Mouse (Mus musculus) heart, adult 2 months (tissue): ENCODE measurements around the gene Elmo1. TPM values are rescaled to one million over a fixed set of nuclear protein-coding genes. Genes with fewer than 3 reads are reported as not detected.

Source experiments
- DNase-seq, 2 experiments: peaks; one replicate each; pipeline ENCODE4 v3.0.0; 2021
- H3K27ac ChIP-seq: fragments of 200-600 bp; 2 replicates; pipeline ENCODE4 v1.8.1; 2022
- H3K27me3 ChIP-seq: fragments of 200-500 bp; 2 replicates; pipeline ENCODE4 v1.6.1; 2012; ENCODE audit warnings: mild to moderate bottlenecking, low read length, inconsistent platforms, mixed read lengths; ENCODE audit not compliant: control insufficient read depth, insufficient read depth
- H3K36me3 ChIP-seq: fragments of 200-500 bp; 2 replicates; pipeline ENCODE4 v1.6.1; 2012; ENCODE audit warnings: low read length, inconsistent platforms; ENCODE audit not compliant: control insufficient read depth, insufficient read depth
- H3K4me1 ChIP-seq: fragments of 200-500 bp; 2 replicates; pipeline ENCODE4 v1.6.1; 2011; ENCODE audit warnings: low read length; ENCODE audit not compliant: control insufficient read depth, insufficient read depth
- H3K4me3 ChIP-seq: fragments of 200-600 bp; 2 replicates; pipeline ENCODE4 v1.8.1; 2022
- H3K79me2 ChIP-seq: fragments of 200-500 bp; replicated peaks from 2 replicates; pipeline ENCODE4 v1.6.1; 2012; ENCODE audit warnings: mild to moderate bottlenecking, inconsistent platforms, low read length, moderate library complexity, mixed read lengths; ENCODE audit not compliant: control insufficient read depth, insufficient read depth
- H3K9ac ChIP-seq: fragments of 200-500 bp; 2 replicates; pipeline ENCODE4 v1.6.1; 2012; ENCODE audit warnings: low read depth, mild to moderate bottlenecking, control low read depth, inconsistent platforms, low read length, mixed read lengths
- CTCF ChIP-seq: fragments of 200-600 bp; IDR thresholded peaks from 2 replicates; pipeline ENCODE4 v1.8.1; 2022; ENCODE audit warnings: antibody characterized with exemption, mild to moderate bottlenecking, moderate library complexity
- EP300 ChIP-seq: fragments of 200-500 bp; IDR thresholded peaks from 2 replicates; pipeline ENCODE4 v1.6.1; 2011; ENCODE audit warnings: low read depth, low read length, control low read depth; ENCODE audit not compliant: insufficient read depth
- POLR2A ChIP-seq: fragments of 200-500 bp; IDR thresholded peaks from 2 replicates; pipeline ENCODE4 v1.6.1; 2011; ENCODE audit warnings: mild to moderate bottlenecking, low read depth, low read length, control low read depth; ENCODE audit not compliant: insufficient read depth
- WGBS: fragments of 180-500 bp; shearing (Covaris S2); methylation state at CpG from one replicate; pipeline ENCODE4 v1.1.7; 2018; 5-methylcytosine and 5-hydroxymethylcytosine counted together
- intact Hi-C: fragments of 180-260 bp; cut with DNase I; formaldehyde crosslinking; loops from one replicate; pipeline ENCODE4 v1.15.1; 2025
- polyA plus RNA-seq: library from polyadenylated mRNA; depleted of rRNA; stranded (reverse); fragments of >200 nt; gene quantifications from 2 replicates; pipeline ENCODE4 v1.2.3, GENCODE M21; 2012
- total RNA-seq, 2 experiments: library from RNA; stranded (reverse); gene quantifications; 2 replicates each; pipeline ENCODE4 v1.2.3; 2021

Elmo1 gene
- total and polyA plus RNA-seq, 3 experiments: 7.0 to 9.1 (median 7.1) TPM

DNA sequence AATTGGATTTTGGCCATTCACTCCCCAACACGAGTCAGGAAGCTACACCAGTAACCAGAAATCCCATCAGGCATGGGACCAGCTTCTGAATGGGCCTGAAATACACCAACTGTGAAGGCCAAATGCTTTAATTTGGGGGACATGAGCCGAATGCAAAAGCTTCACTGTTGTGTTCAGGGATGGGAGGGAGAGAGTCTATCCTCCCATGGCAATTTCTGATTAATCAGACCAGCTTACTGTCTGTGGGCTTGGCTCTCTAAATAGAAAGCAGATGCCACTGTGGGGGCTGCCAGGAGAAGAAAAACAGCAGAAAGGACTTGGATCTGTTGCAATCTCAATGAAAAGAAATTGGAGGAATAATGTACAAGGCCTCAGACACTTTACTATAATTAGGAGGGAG, 545.2 kb downstream of the Elmo1 start:
- intact Hi-C loops: no loop called here
- no peaks in the 10 kb centered on the region for H3K79me2 ChIP-seq

More for the DNA sequence above, 545.2 kb downstream of the Elmo1 start:
- Histone ChIP-seq H3K27ac (no peak overlapping the region), H3K36me3 (no peaks in the 10 kb centered on the region), H3K9ac (no peak overlapping the region), H3K4me1 (no peaks in the 10 kb centered on the region), H3K4me3 (no peak overlapping the region), H3K27me3 (no peaks in the 10 kb centered on the region)
- no peak for DNase-seq
- 43% methylated on average over 2 of the region's 2 CpGs for WGBS
- TF ChIP-seq POLR2A (no peak), CTCF (no peak), EP300 (no peak)
